Mouse (Mus musculus): ENCODE results near the gene Mtx1. TPM values are rescaled to one million over a fixed set of nuclear protein-coding genes. Genes with fewer than 3 reads are reported as not detected.
A peak's percentile ranks its signal among the peaks of the same experiment; 100 is the strongest.

The Mtx1 gene
- polyA plus RNA-seq, 1 experiment from 2014 or later: 129 TPM

DNA sequence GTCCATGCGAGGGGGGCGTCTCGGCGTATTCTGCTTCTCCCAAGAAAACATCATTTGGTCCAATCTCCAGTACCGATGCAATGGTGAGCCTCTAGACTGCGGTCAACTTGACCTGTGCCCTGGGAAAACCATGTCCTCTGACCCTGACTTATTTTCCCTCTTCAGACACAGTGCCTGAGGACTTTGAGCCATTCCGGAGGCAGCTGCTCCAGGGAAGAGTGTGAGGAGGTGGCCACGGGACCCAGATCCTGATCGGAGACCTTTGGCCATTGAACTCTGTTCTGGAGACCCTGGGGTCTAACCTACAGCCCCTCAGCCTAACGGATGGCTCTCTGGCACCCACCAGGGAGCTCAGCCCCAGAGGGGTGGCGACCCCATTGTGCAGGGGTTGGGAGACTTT, 527 bp downstream of the Mtx1 start:
- Histone ChIP-seq H3K4me2 (replicated peaks; ENCODE audit: low read depth) (no peak overlapping the region; the same call in 1 of the 2 replicates), H3K36me3 (ENCODE audit: control insufficient read depth, insufficient read depth, low read length) (peaks cover 4% of the 10 kb centered on the region; the same call in 1 of the 2 replicates), H3K27ac (replicated peaks) (no peak overlapping the region), H3K9ac (ENCODE audit: low read length) (0 out of 2 replicates have a peak overlapping the region, but pooled peaks have one; percentile 23), H3K4me1 (replicated peaks; ENCODE audit: control insufficient read depth, insufficient read depth) (peaks cover 3% of the 10 kb centered on the region; the same call in 1 of the 2 replicates), H3K9me3 (ENCODE audit: control insufficient read depth, low read length) (no peaks in the 10 kb centered on the region), H3K27me3 (ENCODE audit: control insufficient read depth, insufficient read depth, low read length) (no peaks in the 10 kb centered on the region), H3K4me3 (ENCODE audit: low read depth, low read length) (no peak overlapping the region)
- ATAC-seq (ENCODE audit: low FRiP score, low TSS enrichment) (no peak), DNase-seq (ENCODE audit: low spot score) (no peak)
- TF ChIP-seq EP300 (optimal IDR thresholded peaks at IDR 0.05) (no peak), CTCF (IDR thresholded peaks at IDR 0.05; ENCODE audit: low read depth) (no peak)
- 49% methylated on average over 11 of the region's 11 CpGs for WGBS

DNA sequence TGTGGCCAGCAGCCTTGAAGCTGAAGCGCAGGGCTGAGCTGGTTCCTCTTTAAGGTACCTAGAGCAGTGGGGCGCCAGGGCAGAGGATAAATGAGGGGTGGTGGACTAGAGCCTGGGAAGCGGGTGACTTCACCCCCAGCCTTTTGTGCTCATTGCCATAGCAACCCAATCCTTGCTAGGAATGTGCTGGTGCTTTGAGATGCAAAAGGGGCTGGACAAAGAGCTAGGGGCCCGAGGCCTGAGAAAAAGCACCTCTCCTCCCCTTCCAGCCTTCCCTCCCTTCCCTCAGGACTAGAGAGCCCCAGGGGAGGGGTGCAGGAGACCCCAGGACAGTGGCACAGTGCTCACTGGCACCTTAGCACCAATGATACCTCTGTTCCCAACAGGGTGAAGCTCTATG, 970 bp downstream of the Mtx1 start:
- no peak overlapping the region for H3K27ac ChIP-seq (replicated peaks)
- TF ChIP-seq CTCF (IDR thresholded peaks at IDR 0.05; ENCODE audit: low read depth): no peak
- TF ChIP-seq EP300 (optimal IDR thresholded peaks at IDR 0.05): no peak
- no peak for DNase-seq (ENCODE audit: low spot score)
- peaks cover 4% of the 10 kb centered on the region; the same call in 1 of the 2 replicates for H3K36me3 ChIP-seq (ENCODE audit: control insufficient read depth, insufficient read depth, low read length)
- H3K9ac ChIP-seq (ENCODE audit: low read length): 0 out of 2 replicates have a peak overlapping the region, but pooled peaks have one; percentile 23
- 67% methylated on average over 4 of the region's 4 CpGs for WGBS
- peaks cover 3% of the 10 kb centered on the region; the same call in 1 of the 2 replicates for H3K4me1 ChIP-seq (replicated peaks; ENCODE audit: control insufficient read depth, insufficient read depth)
- H3K9me3 ChIP-seq (ENCODE audit: control insufficient read depth, low read length): no peaks in the 10 kb centered on the region
- ATAC-seq (ENCODE audit: low FRiP score, low TSS enrichment): no peak
- no peaks in the 10 kb centered on the region for H3K27me3 ChIP-seq (ENCODE audit: control insufficient read depth, insufficient read depth, low read length)
- H3K4me2 ChIP-seq (replicated peaks; ENCODE audit: low read depth): no peak overlapping the region
- H3K4me3 ChIP-seq (ENCODE audit: low read depth, low read length): no peak overlapping the region

DNA sequence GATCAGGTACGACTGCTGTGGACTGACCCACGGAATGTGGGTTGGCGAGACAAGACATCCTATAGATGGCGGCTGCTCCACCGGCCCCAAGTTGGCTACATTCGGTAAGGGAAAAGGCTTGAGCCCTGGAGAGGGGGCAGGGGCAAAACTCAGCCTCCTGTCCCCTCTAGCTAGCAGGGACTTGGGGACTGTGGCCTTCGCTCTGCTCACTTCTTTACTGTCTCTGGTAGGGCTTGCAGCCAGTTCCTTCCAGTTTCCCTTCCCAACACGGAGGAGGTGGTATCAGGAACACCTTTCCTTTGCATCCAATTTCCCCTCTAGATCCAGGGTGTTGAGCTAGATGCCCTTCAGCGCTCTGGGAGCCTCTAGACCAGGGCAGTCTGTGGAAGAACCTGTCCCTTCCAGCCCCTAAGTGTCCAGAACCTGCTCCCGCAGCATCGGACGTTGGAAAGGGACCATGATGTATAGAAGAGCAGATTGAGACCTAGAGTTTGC, 1.5 kb downstream of the Mtx1 start:
- TF ChIP-seq CTCF (IDR thresholded peaks at IDR 0.05; ENCODE audit: low read depth): no peak
- TF ChIP-seq EP300 (optimal IDR thresholded peaks at IDR 0.05): no peak
- H3K4me2 ChIP-seq (replicated peaks; ENCODE audit: low read depth): no peak overlapping the region
- H3K9ac ChIP-seq (ENCODE audit: low read length): no peak overlapping the region
- WGBS: 59% methylated on average over 12 of the region's 12 CpGs
- no peak overlapping the region for H3K4me3 ChIP-seq (ENCODE audit: low read depth, low read length)
- no peak overlapping the region for H3K27ac ChIP-seq (replicated peaks)
- H3K27me3 ChIP-seq (ENCODE audit: control insufficient read depth, insufficient read depth, low read length): no peaks in the 10 kb centered on the region
- peaks cover 4% of the 10 kb centered on the region; the same call in 1 of the 2 replicates for H3K36me3 ChIP-seq (ENCODE audit: control insufficient read depth, insufficient read depth, low read length)
- DNase-seq (ENCODE audit: low spot score) (no peak), ATAC-seq (ENCODE audit: low FRiP score, low TSS enrichment) (no peak)
- no peaks in the 10 kb centered on the region for H3K9me3 ChIP-seq (ENCODE audit: control insufficient read depth, low read length)
- H3K4me1 ChIP-seq (replicated peaks; ENCODE audit: control insufficient read depth, insufficient read depth): peaks cover 3% of the 10 kb centered on the region; the same call in 1 of the 2 replicates

DNA sequence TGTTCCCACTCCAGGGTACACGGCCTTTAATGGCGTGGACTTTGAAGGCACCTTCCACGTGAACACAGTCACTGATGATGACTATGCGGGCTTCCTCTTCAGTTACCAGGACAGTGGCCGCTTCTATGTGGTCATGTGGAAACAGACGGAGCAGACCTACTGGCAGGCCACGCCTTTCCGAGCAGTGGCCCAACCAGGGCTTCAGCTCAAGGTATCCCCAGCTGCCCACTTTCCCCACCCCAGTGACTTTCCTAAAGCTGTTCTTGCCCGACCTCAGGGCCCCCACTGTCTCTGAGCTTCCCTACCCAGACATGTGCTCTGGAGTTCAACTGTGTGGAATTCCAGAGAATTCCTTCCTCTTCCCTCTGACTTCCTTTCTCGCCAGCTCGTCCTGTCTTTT, 2.1 kb downstream of the Mtx1 start:
- DNase-seq (ENCODE audit: low spot score): no peak
- TF ChIP-seq CTCF (IDR thresholded peaks at IDR 0.05; ENCODE audit: low read depth) (no peak), EP300 (optimal IDR thresholded peaks at IDR 0.05) (no peak)

DNA sequence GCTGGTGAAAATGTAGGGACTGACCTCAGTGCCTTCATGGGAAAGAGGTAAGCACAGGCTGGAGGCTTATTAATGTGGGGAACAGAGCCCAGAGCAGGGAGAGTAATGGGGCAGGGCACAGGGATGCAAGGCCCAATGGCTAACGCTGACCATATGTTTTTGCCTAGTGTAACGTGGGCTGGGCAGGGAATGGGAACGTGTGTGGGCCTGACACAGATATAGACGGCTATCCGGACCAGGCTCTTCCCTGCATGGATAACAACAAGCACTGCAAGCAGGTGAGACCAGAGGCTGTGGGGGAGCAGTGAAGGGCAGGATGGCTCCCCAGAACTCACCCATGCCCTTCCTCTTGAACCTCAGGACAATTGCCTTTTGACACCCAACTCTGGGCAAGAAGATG, 5.7 kb downstream of the Mtx1 start:
- Histone ChIP-seq H3K36me3 (ENCODE audit: control insufficient read depth, insufficient read depth, low read length) (peaks cover 4% of the 10 kb centered on the region; the same call in 1 of the 2 replicates), H3K9me3 (ENCODE audit: control insufficient read depth, low read length) (no peaks in the 10 kb centered on the region), H3K4me3 (ENCODE audit: low read depth, low read length) (no peak overlapping the region), H3K9ac (ENCODE audit: low read length) (no peak overlapping the region), H3K4me2 (replicated peaks; ENCODE audit: low read depth) (no peak overlapping the region), H3K27me3 (ENCODE audit: control insufficient read depth, insufficient read depth, low read length) (no peaks in the 10 kb centered on the region), H3K27ac (replicated peaks) (no peak overlapping the region), H3K4me1 (replicated peaks; ENCODE audit: control insufficient read depth, insufficient read depth) (no peaks in the 10 kb centered on the region)
- no peak for TF ChIP-seq CTCF (IDR thresholded peaks at IDR 0.05; ENCODE audit: low read depth)
- no peak for TF ChIP-seq EP300 (optimal IDR thresholded peaks at IDR 0.05)
- DNase-seq (ENCODE audit: low spot score) (no peak), ATAC-seq (ENCODE audit: low FRiP score, low TSS enrichment) (no peak)
- 75% methylated on average over 5 of the region's 5 CpGs for WGBS

More for the DNA sequence above, 2.1 kb downstream of the Mtx1 start:
- Histone ChIP-seq H3K4me2 (replicated peaks; ENCODE audit: low read depth) (no peak overlapping the region), H3K27me3 (ENCODE audit: control insufficient read depth, insufficient read depth, low read length) (no peaks in the 10 kb centered on the region), H3K4me1 (replicated peaks; ENCODE audit: control insufficient read depth, insufficient read depth) (peaks cover 3% of the 10 kb centered on the region; the same call in 1 of the 2 replicates), H3K9me3 (ENCODE audit: control insufficient read depth, low read length) (no peaks in the 10 kb centered on the region), H3K9ac (ENCODE audit: low read length) (no peak overlapping the region), H3K27ac (replicated peaks) (no peak overlapping the region), H3K36me3 (ENCODE audit: control insufficient read depth, insufficient read depth, low read length) (peaks cover 4% of the 10 kb centered on the region; the same call in 1 of the 2 replicates), H3K4me3 (ENCODE audit: low read depth, low read length) (no peak overlapping the region)
- WGBS: 78% methylated on average over 11 of the region's 11 CpGs
- ATAC-seq (ENCODE audit: low FRiP score, low TSS enrichment): no peak

DNA sequence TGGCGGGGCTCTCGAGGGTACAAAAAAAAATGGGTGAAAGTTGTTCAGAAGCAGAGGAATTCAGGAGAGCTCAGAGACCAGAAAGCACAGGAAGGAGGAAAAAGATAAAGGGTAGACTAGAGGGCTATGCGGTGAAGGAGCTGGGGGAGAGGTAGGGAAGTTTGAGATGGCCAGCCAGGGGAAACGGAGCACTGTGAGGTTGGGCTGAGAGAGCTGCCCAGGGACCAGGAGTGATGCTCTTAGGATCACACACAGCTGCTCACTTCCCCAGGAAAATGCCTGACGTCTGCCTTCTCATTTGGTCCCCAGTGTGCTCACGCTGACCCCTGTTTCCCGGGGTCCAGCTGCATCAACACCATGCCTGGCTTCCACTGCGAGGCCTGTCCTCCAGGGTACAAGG, 7.3 kb downstream of the Mtx1 start:
- Histone ChIP-seq H3K36me3 (ENCODE audit: control insufficient read depth, insufficient read depth, low read length) (peaks cover 3% of the 10 kb centered on the region; the same call in 1 of the 2 replicates), H3K4me2 (replicated peaks; ENCODE audit: low read depth) (no peak overlapping the region), H3K27ac (replicated peaks) (no peak overlapping the region), H3K27me3 (ENCODE audit: control insufficient read depth, insufficient read depth, low read length) (no peaks in the 10 kb centered on the region), H3K4me3 (ENCODE audit: low read depth, low read length) (no peak overlapping the region), H3K9me3 (ENCODE audit: control insufficient read depth, low read length) (no peaks in the 10 kb centered on the region), H3K4me1 (replicated peaks; ENCODE audit: control insufficient read depth, insufficient read depth) (no peaks in the 10 kb centered on the region; the same call in 1 of the 2 replicates), H3K9ac (ENCODE audit: low read length) (no peak overlapping the region)
- DNase-seq (ENCODE audit: low spot score) (no peak), ATAC-seq (ENCODE audit: low FRiP score, low TSS enrichment) (no peak)
- 39% methylated on average over 8 of the region's 8 CpGs for WGBS
- TF ChIP-seq EP300 (optimal IDR thresholded peaks at IDR 0.05): no peak
- no peak for TF ChIP-seq CTCF (IDR thresholded peaks at IDR 0.05; ENCODE audit: low read depth)

Measured in stomach, postnatal 0 days (tissue).